Mouse (Mus musculus) G1E (cell line): Measurements from ENCODE around the gene Nars2.

ENCODE experiments used
- CTCF ChIP-seq: IDR thresholded peaks from 2 replicates; pipeline ENCODE4 v1.5.1; 2012; ENCODE audit warnings: low read depth, low read length, inconsistent platforms, mixed read lengths
- GATA1 ChIP-seq: IDR thresholded peaks from 2 replicates; pipeline ENCODE4 v1.6.1; 2012; ENCODE audit warnings: borderline replicate concordance, low read length, inconsistent platforms, mixed read lengths
- GATA2 ChIP-seq: IDR thresholded peaks from 2 replicates; pipeline ENCODE4 v1.6.1; 2012; ENCODE audit warnings: low read depth, low read length, inconsistent platforms, borderline replicate concordance
- TAL1 ChIP-seq: conservative IDR thresholded peaks from 2 replicates; pipeline ENCODE4 v1.6.1; 2012; ENCODE audit warnings: low read depth, low read length, inconsistent platforms, mixed read lengths

GRCm38 (mm10) chr7:96943715-96944377 is 7.5 kb upstream of the Nars2 start:
- TF ChIP-seq CTCF, result no peak
- TF ChIP-seq GATA1, result no peak
- no peak for TF ChIP-seq GATA2
- no peak for TF ChIP-seq TAL1
